Mouse (Mus musculus) hindbrain, embryonic 11.5 days (tissue): ENCODE data around the gene Tmod3. TPM values are rescaled to one million over a fixed set of nuclear protein-coding genes. Genes with fewer than 3 reads are reported as not detected.
A peak's percentile ranks its signal among the peaks of the same experiment; 100 is the strongest.

Source experiments
- ATAC-seq: fragments of 200-750 bp; cut with Nextera tagmentation; 2 replicates; pipeline ENCODE4 v1.8.0; 2017; ENCODE audit warnings: mild to moderate bottlenecking, moderate TSS enrichment, moderate library complexity; ENCODE audit not compliant: low FRiP score
- DNase-seq: peaks from one replicate; pipeline ENCODE4 v3.0.0-alpha.2; 2015; ENCODE audit warnings: low spot score
- H3K27ac ChIP-seq: fragments of 300-500 bp; sonication (generic); 2 replicates; pipeline ENCODE4 v1.5.1; 2014; ENCODE audit warnings: mild to moderate bottlenecking, low read depth, low read length
- H3K27me3 ChIP-seq: fragments of 300-500 bp; sonication (generic); 2 replicates; pipeline ENCODE4 v1.6.1; 2014; ENCODE audit warnings: mild to moderate bottlenecking, low read length, moderate library complexity, mixed read lengths; ENCODE audit not compliant: control insufficient read depth, insufficient read depth
- H3K36me3 ChIP-seq: fragments of 300-500 bp; sonication (generic); 2 replicates; pipeline ENCODE4 v1.6.1; 2014; ENCODE audit warnings: mild to moderate bottlenecking, low read length, moderate library complexity, mixed read lengths; ENCODE audit not compliant: control insufficient read depth, insufficient read depth
- H3K4me1 ChIP-seq: fragments of 300-500 bp; sonication (generic); replicated peaks from 2 replicates; pipeline ENCODE4 v1.6.1; 2014; ENCODE audit warnings: low read length, mixed read lengths; ENCODE audit not compliant: control insufficient read depth, insufficient read depth
- H3K4me2 ChIP-seq: fragments of 300-500 bp; sonication (generic); replicated peaks from 2 replicates; pipeline ENCODE4 v1.6.1; 2014; ENCODE audit warnings: mild to moderate bottlenecking, low read depth, low read length
- H3K4me3 ChIP-seq: fragments of 300-500 bp; sonication (generic); 2 replicates; pipeline ENCODE4 v1.5.1; 2014; ENCODE audit warnings: low read depth, low read length
- H3K9ac ChIP-seq: fragments of 300-500 bp; sonication (generic); 2 replicates; pipeline ENCODE4 v1.6.1; 2014; ENCODE audit warnings: low read depth, low read length
- H3K9me3 ChIP-seq: fragments of 300-500 bp; sonication (generic); 2 replicates; pipeline ENCODE4 v1.6.1; 2016; ENCODE audit warnings: low read length; ENCODE audit not compliant: control insufficient read depth
- WGBS: fragments of 180-500 bp; shearing (Covaris S2); extraction: QIAGEN DNeasy Blood & Tissue Kit; methylation state at CpG from one replicate; pipeline ENCODE4 v1.1.7; 2014; 5-methylcytosine and 5-hydroxymethylcytosine counted together
- polyA plus RNA-seq: library from polyadenylated mRNA; unstranded; fragments of >200 nt; fragmentation: Nextera tagmentation; extraction: Ambion mirVana; gene quantifications from 2 replicates; pipeline ENCODE4 v1.2.1, GENCODE M21; 2014

Tmod3 gene
- polyA plus RNA-seq, 1 experiment from 2014 or later: 96.9 TPM

GRCm38 (mm10) chr9:75523646-75524045 lies 35.8 kb downstream of the Tmod3 start:
- H3K4me1 ChIP-seq: no peaks in the 10 kb centered on the region
- H3K4me2 ChIP-seq: no peak overlapping the region
- ATAC-seq (no peak), DNase-seq (no peak)
- no peaks in the 10 kb centered on the region for H3K9me3 ChIP-seq
- no peaks in the 10 kb centered on the region for H3K36me3 ChIP-seq
- 68% methylated on average over 6 of the region's 6 CpGs for WGBS
- H3K27ac ChIP-seq: no peak overlapping the region
- no peaks in the 10 kb centered on the region for H3K27me3 ChIP-seq
- H3K9ac ChIP-seq: no peak overlapping the region
- no peak overlapping the region for H3K4me3 ChIP-seq

GRCm38 (mm10) chr9:75522217-75522616 lies 37.2 kb downstream of the Tmod3 start:
- no peaks in the 10 kb centered on the region for H3K36me3 ChIP-seq
- H3K9me3 ChIP-seq: no peaks in the 10 kb centered on the region
- no peaks in the 10 kb centered on the region for H3K27me3 ChIP-seq
- no peak overlapping the region for H3K4me3 ChIP-seq
- H3K27ac ChIP-seq: no peak overlapping the region
- DNase-seq (no peak), ATAC-seq (no peak)
- H3K9ac ChIP-seq: no peak overlapping the region
- WGBS: 80% methylated on average over 2 of the region's 2 CpGs
- H3K4me1 ChIP-seq: no peaks in the 10 kb centered on the region
- no peak overlapping the region for H3K4me2 ChIP-seq

- no peak overlapping the region for H3K27ac ChIP-seq
- WGBS: 60% methylated on average over 4 of the region's 4 CpGs
- H3K4me3 ChIP-seq: no peak overlapping the region
- no peaks in the 10 kb centered on the region for H3K36me3 ChIP-seq
- no peak overlapping the region for H3K4me2 ChIP-seq
- H3K9me3 ChIP-seq: no peaks in the 10 kb centered on the region
- H3K4me1 ChIP-seq: no peaks in the 10 kb centered on the region
- no peaks in the 10 kb centered on the region for H3K27me3 ChIP-seq
- DNase-seq (peak; percentile 51), ATAC-seq (no peak)
- H3K9ac ChIP-seq: no peak overlapping the region
Observed at GRCm38 (mm10) chr9:75521788-75522187, 37.7 kb downstream of the Tmod3 start.

- DNase-seq (no peak), ATAC-seq (no peak)
- Histone ChIP-seq H3K4me2 (no peak overlapping the region), H3K27me3 (no peaks in the 10 kb centered on the region), H3K4me3 (no peak overlapping the region), H3K36me3 (no peaks in the 10 kb centered on the region; the same call in 1 of the 2 replicates), H3K4me1 (no peaks in the 10 kb centered on the region), H3K27ac (no peak overlapping the region), H3K9ac (no peak overlapping the region), H3K9me3 (no peaks in the 10 kb centered on the region)
- 92% methylated on average over 8 of the region's 8 CpGs for WGBS
Observed at GRCm38 (mm10) chr9:75520940-75521339, 38.5 kb downstream of the Tmod3 start.

- DNase-seq (no peak), ATAC-seq (no peak)
- Histone ChIP-seq H3K27me3 (no peaks in the 10 kb centered on the region), H3K27ac (no peak overlapping the region), H3K4me2 (no peak overlapping the region), H3K9me3 (no peaks in the 10 kb centered on the region), H3K9ac (no peak overlapping the region), H3K4me1 (no peaks in the 10 kb centered on the region), H3K36me3 (no peaks in the 10 kb centered on the region; the same call in none of the 2 replicates), H3K4me3 (no peak overlapping the region)
- WGBS: 68% methylated on average over 3 of the region's 3 CpGs
Observed at GRCm38 (mm10) chr9:75517751-75518150, 41.7 kb downstream of the Tmod3 start.

- WGBS: 66% methylated on average over 12 of the region's 12 CpGs
- H3K36me3 ChIP-seq: no peaks in the 10 kb centered on the region; the same call in none of the 2 replicates
- H3K4me2 ChIP-seq: no peak overlapping the region
- no peaks in the 10 kb centered on the region for H3K9me3 ChIP-seq
- no peaks in the 10 kb centered on the region for H3K27me3 ChIP-seq
- H3K9ac ChIP-seq: no peak overlapping the region
- peak; percentile 72 for DNase-seq
- peak; percentile 51 for ATAC-seq
- no peaks in the 10 kb centered on the region for H3K4me1 ChIP-seq
- no peak overlapping the region for H3K27ac ChIP-seq
- H3K4me3 ChIP-seq: no peak overlapping the region
Observed at GRCm38 (mm10) chr9:75515464-75516113, 43.9 kb downstream of the Tmod3 start.

- Histone ChIP-seq H3K4me2 (no peak overlapping the region), H3K36me3 (no peaks in the 10 kb centered on the region; the same call in none of the 2 replicates), H3K9me3 (no peaks in the 10 kb centered on the region), H3K4me3 (no peak overlapping the region), H3K9ac (no peak overlapping the region), H3K27me3 (no peaks in the 10 kb centered on the region), H3K27ac (no peak overlapping the region), H3K4me1 (no peaks in the 10 kb centered on the region)
- ATAC-seq (no peak), DNase-seq (no peak)
- 88% methylated on average over 8 of the region's 8 CpGs for WGBS
Observed at GRCm38 (mm10) chr9:75511236-75511939, 48.1 kb downstream of the Tmod3 start.

- H3K9ac ChIP-seq: no peak overlapping the region
- H3K27me3 ChIP-seq: no peaks in the 10 kb centered on the region
- 96% methylated on average over 6 of the region's 6 CpGs for WGBS
- H3K4me1 ChIP-seq: no peaks in the 10 kb centered on the region
- no peak overlapping the region for H3K27ac ChIP-seq
- no peak overlapping the region for H3K4me2 ChIP-seq
- no peak for ATAC-seq
- no peak for DNase-seq
- no peak overlapping the region for H3K4me3 ChIP-seq
- no peaks in the 10 kb centered on the region for H3K36me3 ChIP-seq
- H3K9me3 ChIP-seq: no peaks in the 10 kb centered on the region
Observed at GRCm38 (mm10) chr9:75504311-75504710, 55.1 kb downstream of the Tmod3 start.

- no peak overlapping the region for H3K27ac ChIP-seq
- no peak overlapping the region for H3K4me2 ChIP-seq
- H3K27me3 ChIP-seq: no peaks in the 10 kb centered on the region
- WGBS: 94% methylated on average over 7 of the region's 7 CpGs
- no peak overlapping the region for H3K9ac ChIP-seq
- no peaks in the 10 kb centered on the region for H3K9me3 ChIP-seq
- H3K4me3 ChIP-seq: no peak overlapping the region
- no peaks in the 10 kb centered on the region for H3K4me1 ChIP-seq
- ATAC-seq (no peak), DNase-seq (no peak)
- H3K36me3 ChIP-seq: no peaks in the 10 kb centered on the region
Observed at GRCm38 (mm10) chr9:75498571-75498970, 60.9 kb downstream of the Tmod3 start.
